Mouse (Mus musculus) stomach, embryonic 15.5 days (tissue): ENCODE measurements around the gene Hdgfl2. TPM values are rescaled to one million over a fixed set of nuclear protein-coding genes. Genes with fewer than 3 reads are reported as not detected.

Experiments used
- ATAC-seq: fragments of 200-750 bp; cut with Nextera tagmentation; 2 replicates; pipeline ENCODE4 v1.8.0; 2017; ENCODE audit warnings: low read depth, moderate number of reproducible peaks, moderate TSS enrichment; ENCODE audit not compliant: insufficient read depth, low FRiP score
- H3K27ac ChIP-seq: fragments of 300-500 bp; sonication (generic); 2 replicates; pipeline ENCODE4 v1.5.1; 2015; ENCODE audit warnings: mild to moderate bottlenecking, inconsistent platforms
- H3K27me3 ChIP-seq: fragments of 300-500 bp; sonication (generic); replicated peaks from 2 replicates; pipeline ENCODE4 v1.6.1; 2015; ENCODE audit warnings: inconsistent platforms
- H3K36me3 ChIP-seq: fragments of 300-500 bp; sonication (generic); 2 replicates; pipeline ENCODE4 v1.6.1; 2015; ENCODE audit warnings: inconsistent platforms
- H3K4me1 ChIP-seq: fragments of 300-500 bp; sonication (generic); 2 replicates; pipeline ENCODE4 v1.6.1; 2015; ENCODE audit warnings: inconsistent platforms
- H3K4me2 ChIP-seq: fragments of 300-500 bp; sonication (generic); 2 replicates; pipeline ENCODE4 v1.6.1; 2015; ENCODE audit warnings: mild to moderate bottlenecking, inconsistent platforms
- H3K4me3 ChIP-seq: fragments of 300-500 bp; sonication (generic); replicated peaks from 2 replicates; pipeline ENCODE4 v1.5.1; 2015; ENCODE audit warnings: inconsistent platforms
- H3K9ac ChIP-seq: fragments of 300-500 bp; sonication (generic); 2 replicates; pipeline ENCODE4 v1.6.1; 2015; ENCODE audit warnings: inconsistent platforms
- H3K9me3 ChIP-seq: fragments of 300-500 bp; sonication (generic); 2 replicates; pipeline ENCODE4 v1.6.1; 2016; ENCODE audit warnings: inconsistent platforms
- WGBS: fragments of 180-500 bp; shearing (Covaris S2); methylation state at CpG from one replicate; pipeline ENCODE4 v1.1.7; 2015; 5-methylcytosine and 5-hydroxymethylcytosine counted together
- polyA plus RNA-seq: library from polyadenylated mRNA; unstranded; fragments of >200 nt; fragmentation: Nextera tagmentation; extraction: Ambion mirVana; gene quantifications from 2 replicates; pipeline ENCODE4 v1.2.1, GENCODE M21; 2015

Hdgfl2 gene
- 99.9 and 103 TPM in 2 replicates for polyA plus RNA-seq

- peak; percentile 93 for ATAC-seq
- Histone ChIP-seq H3K36me3 (0 out of 2 replicates have a peak, but pooled peaks cover 7% of the 10 kb centered on the region), H3K9me3 (no peaks in the 10 kb centered on the region)
These were observed at the start of gene Hdgfl2 for GRCm38 (mm10) chr17:56078880-56079795. Gene Hdgfl2, plus strand, starts transcription at chr17:56079634.

GRCm38 (mm10) chr17:56030238-56030870, 49.1 kb upstream of the Hdgfl2 start:
- no peak for ATAC-seq
- Histone ChIP-seq H3K4me1 (peaks cover 45% of the 10 kb centered on the region), H3K9ac (no peak overlapping the region), H3K27ac (no peak overlapping the region), H3K36me3 (0 out of 2 replicates have a peak, but pooled peaks cover 8% of the 10 kb centered on the region), H3K9me3 (no peaks in the 10 kb centered on the region), H3K27me3 (no peaks in the 10 kb centered on the region), H3K4me3 (no peak overlapping the region), H3K4me2 (no peak overlapping the region)
- WGBS: 88% methylated on average over 9 of the region's 9 CpGs

More at GRCm38 (mm10) chr17:56078880-56079795, at the start of gene Hdgfl2:
- WGBS: under 1% methylated on average over 59 of the region's 61 CpGs
- H3K4me3 ChIP-seq: peak within 1 kb of the TSS; percentile 84
- H3K9ac ChIP-seq: peak within 1 kb of the TSS; percentile 88
- no peaks in the 10 kb centered on the region for H3K27me3 ChIP-seq
- peaks cover 29% of the 10 kb centered on the region for H3K4me1 ChIP-seq
- peak within 1 kb of the TSS; percentile 91 for H3K4me2 ChIP-seq
- H3K27ac ChIP-seq: peak within 1 kb of the TSS; percentile 61; the same call in 1 of the 2 replicates

- H3K4me2 ChIP-seq: no peak overlapping the region
- H3K4me3 ChIP-seq: no peak overlapping the region
- 0 out of 2 replicates have a peak, but pooled peaks cover 8% of the 10 kb centered on the region for H3K36me3 ChIP-seq
- H3K27me3 ChIP-seq: no peaks in the 10 kb centered on the region
- no peak overlapping the region for H3K9ac ChIP-seq
- peaks cover 45% of the 10 kb centered on the region for H3K4me1 ChIP-seq
- no peaks in the 10 kb centered on the region for H3K9me3 ChIP-seq
- no peak for ATAC-seq
- no peak overlapping the region for H3K27ac ChIP-seq
- 52% methylated on average over 5 of the region's 5 CpGs for WGBS
These were observed 48.5 kb upstream of the Hdgfl2 start for GRCm38 (mm10) chr17:56030919-56031318.

GRCm38 (mm10) chr17:56031431-56031830, 48.0 kb upstream of the Hdgfl2 start:
- WGBS: 85% methylated on average over 7 of the region's 7 CpGs
- Histone ChIP-seq H3K9ac (no peak overlapping the region), H3K36me3 (0 out of 2 replicates have a peak, but pooled peaks cover 6% of the 10 kb centered on the region), H3K27me3 (no peaks in the 10 kb centered on the region), H3K9me3 (no peaks in the 10 kb centered on the region), H3K27ac (no peak overlapping the region), H3K4me3 (no peak overlapping the region), H3K4me2 (no peak overlapping the region), H3K4me1 (peaks cover 45% of the 10 kb centered on the region)
- no peak for ATAC-seq

- Histone ChIP-seq H3K9me3 (no peaks in the 10 kb centered on the region), H3K36me3 (0 out of 2 replicates have a peak, but pooled peaks cover 5% of the 10 kb centered on the region), H3K27me3 (no peaks in the 10 kb centered on the region), H3K27ac (no peak overlapping the region; the same call in 1 of the 2 replicates), H3K4me1 (peaks cover 45% of the 10 kb centered on the region), H3K9ac (no peak overlapping the region), H3K4me3 (no peak overlapping the region), H3K4me2 (no peak overlapping the region)
- no peak for ATAC-seq
- 73% methylated on average over 6 of the region's 6 CpGs for WGBS
These were observed 47.2 kb upstream of the Hdgfl2 start for GRCm38 (mm10) chr17:56032127-56032733.

- Histone ChIP-seq H3K4me1 (peaks cover 45% of the 10 kb centered on the region), H3K9ac (no peak overlapping the region), H3K9me3 (no peaks in the 10 kb centered on the region), H3K27me3 (no peaks in the 10 kb centered on the region), H3K27ac (peak overlapping the region; percentile 31; the same call in 1 of the 2 replicates), H3K4me3 (no peak overlapping the region), H3K36me3 (0 out of 2 replicates have a peak, but pooled peaks cover 5% of the 10 kb centered on the region), H3K4me2 (no peak overlapping the region)
- WGBS: 66% methylated on average over 7 of the region's 7 CpGs
- no peak for ATAC-seq
These were observed 46.6 kb upstream of the Hdgfl2 start for GRCm38 (mm10) chr17:56032831-56033230.

- no peak overlapping the region for H3K9ac ChIP-seq
- 0 out of 2 replicates have a peak, but pooled peaks cover 4% of the 10 kb centered on the region for H3K36me3 ChIP-seq
- ATAC-seq: no peak
- H3K4me3 ChIP-seq: peak overlapping the region; percentile 93; the same call in 1 of the 2 replicates
- peaks cover 45% of the 10 kb centered on the region for H3K4me1 ChIP-seq
- WGBS: 83% methylated on average over 7 of the region's 7 CpGs
- no peak overlapping the region for H3K27ac ChIP-seq
- H3K9me3 ChIP-seq: no peaks in the 10 kb centered on the region
- H3K4me2 ChIP-seq: peak overlapping the region; percentile 59; the same call in 1 of the 2 replicates
- no peaks in the 10 kb centered on the region for H3K27me3 ChIP-seq
These were observed 45.3 kb upstream of the Hdgfl2 start for GRCm38 (mm10) chr17:56034040-56034725.

- WGBS: 84% methylated on average over 6 of the region's 6 CpGs
- peak overlapping the region; percentile 59; the same call in 1 of the 2 replicates for H3K4me2 ChIP-seq
- peak overlapping the region; percentile 33; the same call in 1 of the 2 replicates for H3K27ac ChIP-seq
- peaks cover 45% of the 10 kb centered on the region for H3K4me1 ChIP-seq
- H3K27me3 ChIP-seq: no peaks in the 10 kb centered on the region
- peak overlapping the region; percentile 96; the same call in 1 of the 2 replicates for H3K9ac ChIP-seq
- H3K4me3 ChIP-seq: peak overlapping the region; percentile 93; the same call in 1 of the 2 replicates
- ATAC-seq: no peak
- no peaks in the 10 kb centered on the region for H3K36me3 ChIP-seq
- no peaks in the 10 kb centered on the region for H3K9me3 ChIP-seq
These were observed 44.7 kb upstream of the Hdgfl2 start for GRCm38 (mm10) chr17:56034726-56035100.

- ATAC-seq: no peak
- WGBS: 49% methylated on average over 4 of the region's 4 CpGs
- H3K36me3 ChIP-seq: no peaks in the 10 kb centered on the region
- H3K4me2 ChIP-seq: peak overlapping the region; percentile 59
- no peaks in the 10 kb centered on the region for H3K27me3 ChIP-seq
- H3K4me1 ChIP-seq: peaks cover 45% of the 10 kb centered on the region
- H3K27ac ChIP-seq: 0 out of 2 replicates have a peak overlapping the region, but pooled peaks have one; percentile 33
- H3K9ac ChIP-seq: peak overlapping the region; percentile 96; the same call in 1 of the 2 replicates
- no peaks in the 10 kb centered on the region for H3K9me3 ChIP-seq
- H3K4me3 ChIP-seq: peak overlapping the region; percentile 93
These were observed 44.2 kb upstream of the Hdgfl2 start for GRCm38 (mm10) chr17:56035216-56035615.

GRCm38 (mm10) chr17:56036176-56036900, 43.1 kb upstream of the Hdgfl2 start, which contains the start of gene Sh3gl1:
Gene Sh3gl1, minus strand, starts transcription at chr17:56036635.
- Histone ChIP-seq H3K36me3 (no peaks in the 10 kb centered on the region), H3K27me3 (no peaks in the 10 kb centered on the region), H3K4me3 (peak within 1 kb of the TSS; percentile 93), H3K4me1 (peaks cover 42% of the 10 kb centered on the region), H3K9ac (peak within 1 kb of the TSS; percentile 96), H3K4me2 (peak within 1 kb of the TSS; percentile 59), H3K9me3 (no peaks in the 10 kb centered on the region), H3K27ac (peak within 1 kb of the TSS; percentile 93)
- under 1% methylated on average over 74 of the region's 74 CpGs for WGBS
- peak; percentile 90 for ATAC-seq
